Mouse (Mus musculus) midbrain, embryonic 12.5 days (tissue): ENCODE data around the gene Tmem88. TPM values are rescaled to one million over a fixed set of nuclear protein-coding genes. Genes with fewer than 3 reads are reported as not detected.
"Not testable (repeated sequence)": the region's sequence is repeated elsewhere in the genome, so short reads cannot be mapped to it uniquely, and the experiment has no call there.

Experiments used
- ATAC-seq: fragments of 200-750 bp; cut with Nextera tagmentation; 2 replicates; pipeline ENCODE4 v1.8.0; 2017; ENCODE audit warnings: low read depth, moderate TSS enrichment, moderate library complexity; ENCODE audit not compliant: low FRiP score
- H3K27ac ChIP-seq: fragments of 300-500 bp; sonication (generic); replicated peaks from 2 replicates; pipeline ENCODE4 v1.5.1; 2016; ENCODE audit warnings: mild to moderate bottlenecking
- H3K27me3 ChIP-seq: fragments of 300-500 bp; sonication (generic); 2 replicates; pipeline ENCODE4 v1.6.1; 2016; ENCODE audit warnings: mild to moderate bottlenecking
- H3K36me3 ChIP-seq: fragments of 300-500 bp; sonication (generic); 2 replicates; pipeline ENCODE4 v1.6.1; 2016
- H3K4me1 ChIP-seq: fragments of 300-500 bp; sonication (generic); 2 replicates; pipeline ENCODE4 v1.6.1; 2016
- H3K4me2 ChIP-seq: fragments of 300-500 bp; sonication (generic); replicated peaks from 2 replicates; pipeline ENCODE4 v1.6.1; 2016; ENCODE audit warnings: mild to moderate bottlenecking, moderate library complexity
- H3K4me3 ChIP-seq: fragments of 300-500 bp; sonication (generic); 2 replicates; pipeline ENCODE4 v1.5.1; 2016; ENCODE audit warnings: mild to moderate bottlenecking
- H3K9ac ChIP-seq: fragments of 300-500 bp; sonication (generic); replicated peaks from 2 replicates; pipeline ENCODE4 v1.6.1; 2016; ENCODE audit warnings: mild to moderate bottlenecking, moderate library complexity
- H3K9me3 ChIP-seq: fragments of 300-500 bp; sonication (generic); 2 replicates; pipeline ENCODE4 v1.6.1; 2016; ENCODE audit warnings: mild to moderate bottlenecking
- WGBS: fragments of 180-500 bp; shearing (Covaris S2); methylation state at CpG from one replicate; pipeline ENCODE4 v1.1.7; 2016; 5-methylcytosine and 5-hydroxymethylcytosine counted together
- polyA plus RNA-seq: library from polyadenylated mRNA; unstranded; fragments of >200 nt; fragmentation: Nextera tagmentation; extraction: Ambion mirVana; gene quantifications from 2 replicates; pipeline ENCODE4 v1.2.1, GENCODE M21; 2016

The Tmem88 gene
- polyA plus RNA-seq, 1 experiment from 2014 or later: 12.1 TPM

DNA sequence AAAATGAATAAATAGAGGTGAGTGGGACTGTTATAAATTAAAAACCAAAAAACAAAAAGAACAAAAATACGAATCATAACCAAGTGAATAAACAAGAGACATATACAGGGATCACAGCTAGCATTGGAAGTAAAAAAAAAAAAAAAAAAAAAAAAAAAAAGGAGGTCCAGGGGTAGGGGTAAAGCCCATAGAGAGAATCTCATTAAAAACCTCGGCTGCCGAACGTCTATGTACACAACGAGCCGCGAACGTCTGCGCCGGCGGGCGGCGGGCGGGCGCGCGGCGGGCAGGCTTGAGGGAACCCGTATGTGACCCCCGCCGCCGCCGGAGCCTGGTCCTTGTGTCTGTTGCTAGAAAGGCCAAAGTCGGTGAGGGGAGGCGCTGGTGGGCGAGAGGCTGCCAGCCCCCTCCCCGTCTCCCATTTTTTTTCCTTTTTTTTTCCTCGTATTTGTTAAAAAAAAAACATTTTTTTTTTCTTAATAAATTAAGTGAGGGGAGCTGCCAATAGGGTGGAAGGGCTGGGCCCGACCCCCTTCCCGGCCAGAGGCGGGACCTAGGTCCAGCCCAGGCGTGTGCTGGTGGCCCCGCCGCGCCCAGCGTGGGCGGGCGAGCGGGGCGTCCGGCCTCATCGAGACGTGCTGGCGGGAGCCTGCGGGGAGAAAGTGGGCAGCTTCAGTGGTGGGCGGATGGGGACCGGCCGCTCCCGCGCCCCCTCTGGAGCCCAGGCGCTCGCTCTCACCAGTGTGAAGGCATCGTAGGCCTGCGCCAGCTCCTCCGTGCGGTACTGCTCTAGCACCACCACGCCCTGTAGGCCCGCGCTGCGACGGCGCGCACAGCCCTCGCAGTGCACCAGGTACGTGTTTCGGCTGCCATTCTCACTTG is 1.4 kb upstream of the Tmem88 start:
- 11% methylated on average over 66 of the region's 66 CpGs for WGBS
- Histone ChIP-seq H3K27me3 (peaks cover 27% of the 10 kb centered on the region), H3K36me3 (peaks cover 56% of the 10 kb centered on the region), H3K9me3 (no peaks in the 10 kb centered on the region), H3K4me3 (0 out of 2 replicates have a peak overlapping the region, but pooled peaks have one; percentile 5), H3K4me2 (peak overlapping the region; percentile 27), H3K27ac (no peak overlapping the region; the same call in 1 of the 2 replicates), H3K4me1 (peaks cover 46% of the 10 kb centered on the region), H3K9ac (no peak overlapping the region; the same call in 1 of the 2 replicates)
- ATAC-seq: no peak

DNA sequence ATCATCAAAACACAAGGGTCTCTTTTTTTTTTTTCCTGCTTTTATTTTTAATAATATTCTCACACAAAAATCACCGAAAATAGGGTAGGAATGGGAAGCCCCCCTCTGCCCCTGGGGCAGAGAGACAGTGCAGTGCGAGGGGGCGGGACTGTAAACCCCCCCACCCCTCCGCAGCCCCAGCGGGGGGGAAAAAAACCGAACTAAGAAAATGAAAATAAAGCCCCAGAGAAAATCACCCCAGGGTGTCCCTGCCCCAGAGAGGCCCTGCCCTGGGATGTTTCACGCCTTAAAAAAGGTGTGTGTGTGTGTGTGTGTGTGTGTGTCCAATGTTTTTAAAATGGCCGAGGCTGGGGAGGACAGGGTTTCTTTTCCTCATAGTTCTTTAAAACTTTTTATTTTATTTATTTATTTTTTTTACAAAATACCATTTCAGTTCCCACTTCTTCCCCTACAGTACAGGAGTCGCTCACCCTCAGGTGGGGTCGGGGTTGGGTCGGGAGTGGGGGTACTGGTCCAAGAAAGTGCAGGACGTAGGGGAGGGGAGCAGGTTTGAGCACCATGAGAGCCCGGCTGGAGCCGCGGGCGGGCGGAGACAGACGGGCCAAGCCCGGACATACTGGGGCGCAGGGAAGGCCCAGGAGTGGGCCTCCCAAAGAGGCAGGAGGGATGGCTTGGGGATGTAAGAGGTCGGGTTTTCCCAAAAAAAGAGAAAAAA is 609 bp upstream of the Tmem88 start:
- Histone ChIP-seq H3K9ac (no peak overlapping the region; the same call in 1 of the 2 replicates), H3K27ac (no peak overlapping the region), H3K4me3 (peak overlapping the region; percentile 23; the same call in 1 of the 2 replicates), H3K9me3 (no peaks in the 10 kb centered on the region), H3K36me3 (peaks cover 48% of the 10 kb centered on the region), H3K4me2 (peak overlapping the region; percentile 39), H3K4me1 (peaks cover 48% of the 10 kb centered on the region), H3K27me3 (peaks cover 27% of the 10 kb centered on the region)
- 11% methylated on average over 21 of the region's 21 CpGs for WGBS
- ATAC-seq: no peak

DNA sequence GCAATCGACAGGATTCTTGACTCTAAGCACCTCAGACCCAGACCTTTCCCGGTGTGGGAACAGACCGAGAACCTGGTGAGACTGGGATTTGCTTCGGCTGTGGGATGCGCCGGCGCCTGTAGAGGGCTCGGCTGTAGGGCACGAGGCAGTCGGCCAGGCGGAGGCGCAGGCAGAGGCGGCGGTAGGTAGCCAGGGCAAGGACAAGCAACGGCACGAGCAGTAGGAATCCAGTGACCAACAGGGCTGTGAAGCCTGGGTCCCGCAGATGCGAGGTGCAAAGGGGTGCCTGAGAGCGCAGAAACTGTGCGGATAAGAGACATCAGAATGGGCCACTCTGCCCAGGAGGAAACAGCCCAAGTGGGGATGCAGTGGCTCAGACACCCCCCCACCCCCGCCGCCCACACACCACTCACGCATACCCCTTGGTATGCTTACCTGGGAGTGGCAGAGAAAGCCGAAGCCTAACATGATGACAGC is 415 bp downstream of the Tmem88 start:
- WGBS: 6% methylated on average over 24 of the region's 24 CpGs
- Histone ChIP-seq H3K36me3 (peaks cover 37% of the 10 kb centered on the region), H3K9ac (peak overlapping the region; percentile 44), H3K27me3 (peaks cover 27% of the 10 kb centered on the region), H3K9me3 (no peaks in the 10 kb centered on the region), H3K4me3 (peak overlapping the region; percentile 23), H3K27ac (peak overlapping the region; percentile 46), H3K4me2 (peak overlapping the region; percentile 39), H3K4me1 (peaks cover 48% of the 10 kb centered on the region)
- ATAC-seq: no peak

DNA sequence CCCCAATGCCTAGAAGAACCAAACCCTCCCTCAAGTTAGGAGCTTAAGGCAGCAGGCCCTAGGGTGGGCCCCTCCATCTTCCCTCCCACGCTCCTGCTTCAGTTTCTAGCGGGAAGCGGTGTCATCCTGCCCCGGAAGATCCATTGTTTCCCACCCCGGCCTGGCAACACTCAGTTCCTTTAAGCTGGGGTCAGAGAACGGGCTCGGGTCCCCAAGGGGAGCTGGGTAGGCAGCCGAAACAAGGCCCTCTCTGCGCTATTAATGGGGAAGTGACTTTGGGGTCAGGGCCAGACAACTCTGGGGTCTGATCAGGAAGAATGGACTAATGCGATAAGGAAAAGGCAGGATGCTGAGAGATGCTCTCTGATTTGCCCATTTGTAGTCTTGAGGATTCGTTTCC is 1.3 kb downstream of the Tmem88 start:
- H3K4me1 ChIP-seq: peaks cover 47% of the 10 kb centered on the region
- no peak for ATAC-seq

GRCm38 (mm10) chr11:69395634-69396373 is 2.2 kb downstream of the Tmem88 start:
- peak; percentile 84 for ATAC-seq
- Histone ChIP-seq H3K36me3 (peaks cover 21% of the 10 kb centered on the region), H3K4me2 (peak overlapping the region; percentile 81), H3K27ac (peak overlapping the region; percentile 94), H3K9ac (peak overlapping the region; percentile 82), H3K27me3 (peaks cover 24% of the 10 kb centered on the region), H3K4me1 (peaks cover 42% of the 10 kb centered on the region), H3K9me3 (no peaks in the 10 kb centered on the region), H3K4me3 (peak overlapping the region; percentile 70)
- WGBS: under 1% methylated on average over 48 of the region's 48 CpGs

More for the DNA sequence above, 1.3 kb downstream of the Tmem88 start:
- Histone ChIP-seq H3K36me3 (peaks cover 31% of the 10 kb centered on the region), H3K9me3 (no peaks in the 10 kb centered on the region), H3K27ac (0 out of 2 replicates have a peak overlapping the region, but pooled peaks have one; percentile 94), H3K9ac (peak overlapping the region; percentile 82), H3K27me3 (peaks cover 27% of the 10 kb centered on the region), H3K4me3 (peak overlapping the region; percentile 70), H3K4me2 (peak overlapping the region; percentile 81)
- 23% methylated on average over 11 of the region's 11 CpGs for WGBS

GRCm38 (mm10) chr11:69395235-69395633 is 2.8 kb downstream of the Tmem88 start, which contains the start of the genes Naa38 and Cyb5d1:
Gene Naa38, plus strand, starts transcription at chr11:69395487.
Gene Cyb5d1, minus strand, starts transcription at chr11:69395631.
- peak within 1 kb of the TSS; percentile 82 for H3K9ac ChIP-seq
- WGBS: under 1% methylated on average over 24 of the region's 24 CpGs
- peak; percentile 72 for ATAC-seq
- peaks cover 15% of the 10 kb centered on the region for H3K36me3 ChIP-seq
- peaks cover 42% of the 10 kb centered on the region for H3K4me1 ChIP-seq
- peaks cover 18% of the 10 kb centered on the region for H3K27me3 ChIP-seq
- peak within 1 kb of the TSS; percentile 94 for H3K27ac ChIP-seq
- H3K4me2 ChIP-seq: peak within 1 kb of the TSS; percentile 81
- peak within 1 kb of the TSS; percentile 70 for H3K4me3 ChIP-seq
- not testable (repeated sequence) for H3K9me3 ChIP-seq

- not testable (repeated sequence) for H3K36me3 ChIP-seq, H3K9me3 ChIP-seq
- peak; percentile 4; the same call in 1 of the 2 replicates for ATAC-seq
- WGBS: 2% methylated on average over 31 of the region's 31 CpGs
- Histone ChIP-seq H3K27ac (0 out of 2 replicates have a peak overlapping the region, but pooled peaks have one; percentile 94), H3K4me1 (peaks cover 43% of the 10 kb centered on the region), H3K27me3 (peaks cover 13% of the 10 kb centered on the region), H3K9ac (peak overlapping the region; percentile 82), H3K4me2 (peak overlapping the region; percentile 81), H3K4me3 (peak overlapping the region; percentile 70)
Measured at GRCm38 (mm10) chr11:69394591-69395167, 3.4 kb downstream of the Tmem88 start.

GRCm38 (mm10) chr11:69390400-69391034 is 7.5 kb downstream of the Tmem88 start:
- 0 out of 2 replicates have a peak, but pooled peaks cover 2% of the 10 kb centered on the region for H3K36me3 ChIP-seq
- H3K4me1 ChIP-seq: peaks cover 9% of the 10 kb centered on the region
- no peak overlapping the region for H3K27ac ChIP-seq
- H3K4me3 ChIP-seq: no peak overlapping the region
- no peak for ATAC-seq
- no peaks in the 10 kb centered on the region for H3K27me3 ChIP-seq
- H3K9ac ChIP-seq: no peak overlapping the region
- no peaks in the 10 kb centered on the region for H3K9me3 ChIP-seq
- no peak overlapping the region for H3K4me2 ChIP-seq
- WGBS: 53% methylated on average over 10 of the region's 10 CpGs

GRCm38 (mm10) chr11:69389531-69390399 is 8.3 kb downstream of the Tmem88 start:
- no peak for ATAC-seq
- no peak overlapping the region for H3K4me3 ChIP-seq
- H3K4me1 ChIP-seq: peaks cover 9% of the 10 kb centered on the region
- 0 out of 2 replicates have a peak, but pooled peaks cover 2% of the 10 kb centered on the region for H3K36me3 ChIP-seq
- no peaks in the 10 kb centered on the region for H3K27me3 ChIP-seq
- H3K4me2 ChIP-seq: no peak overlapping the region
- H3K9me3 ChIP-seq: no peaks in the 10 kb centered on the region
- no peak overlapping the region for H3K9ac ChIP-seq
- WGBS: 67% methylated on average over 14 of the region's 14 CpGs
- H3K27ac ChIP-seq: no peak overlapping the region

GRCm38 (mm10) chr11:69388680-69389079 is 9.4 kb downstream of the Tmem88 start:
- peaks cover 4% of the 10 kb centered on the region; the same call in 1 of the 2 replicates for H3K4me1 ChIP-seq
- H3K27me3 ChIP-seq: no peaks in the 10 kb centered on the region
- 95% methylated on average over 4 of the region's 4 CpGs for WGBS
- H3K36me3 ChIP-seq: 0 out of 2 replicates have a peak, but pooled peaks cover 2% of the 10 kb centered on the region
- H3K9me3 ChIP-seq: no peaks in the 10 kb centered on the region
- no peak overlapping the region for H3K27ac ChIP-seq
- no peak overlapping the region for H3K4me2 ChIP-seq
- H3K4me3 ChIP-seq: no peak overlapping the region
- no peak for ATAC-seq
- no peak overlapping the region for H3K9ac ChIP-seq
